Mouse (Mus musculus) heart, adult 2 months (tissue): ENCODE results near the gene Sympk. TPM values are rescaled to one million over a fixed set of nuclear protein-coding genes. Genes with fewer than 3 reads are reported as not detected.

Experiments used
- DNase-seq, 2 experiments: peaks; one replicate each; pipeline ENCODE4 v3.0.0; 2021
- H3K27ac ChIP-seq: fragments of 200-600 bp; 2 replicates; pipeline ENCODE4 v1.8.1; 2022
- H3K27me3 ChIP-seq: fragments of 200-500 bp; 2 replicates; pipeline ENCODE4 v1.6.1; 2012; ENCODE audit warnings: mild to moderate bottlenecking, low read length, inconsistent platforms, mixed read lengths; ENCODE audit not compliant: control insufficient read depth, insufficient read depth
- H3K36me3 ChIP-seq: fragments of 200-500 bp; 2 replicates; pipeline ENCODE4 v1.6.1; 2012; ENCODE audit warnings: low read length, inconsistent platforms; ENCODE audit not compliant: control insufficient read depth, insufficient read depth
- H3K4me1 ChIP-seq: fragments of 200-500 bp; 2 replicates; pipeline ENCODE4 v1.6.1; 2011; ENCODE audit warnings: low read length; ENCODE audit not compliant: control insufficient read depth, insufficient read depth
- H3K4me3 ChIP-seq: fragments of 200-600 bp; 2 replicates; pipeline ENCODE4 v1.8.1; 2022
- H3K79me2 ChIP-seq: fragments of 200-500 bp; replicated peaks from 2 replicates; pipeline ENCODE4 v1.6.1; 2012; ENCODE audit warnings: mild to moderate bottlenecking, inconsistent platforms, low read length, moderate library complexity, mixed read lengths; ENCODE audit not compliant: control insufficient read depth, insufficient read depth
- H3K9ac ChIP-seq: fragments of 200-500 bp; 2 replicates; pipeline ENCODE4 v1.6.1; 2012; ENCODE audit warnings: low read depth, mild to moderate bottlenecking, control low read depth, inconsistent platforms, low read length, mixed read lengths
- CTCF ChIP-seq: fragments of 200-600 bp; IDR thresholded peaks from 2 replicates; pipeline ENCODE4 v1.8.1; 2022; ENCODE audit warnings: antibody characterized with exemption, mild to moderate bottlenecking, moderate library complexity
- EP300 ChIP-seq: fragments of 200-500 bp; IDR thresholded peaks from 2 replicates; pipeline ENCODE4 v1.6.1; 2011; ENCODE audit warnings: low read depth, low read length, control low read depth; ENCODE audit not compliant: insufficient read depth
- POLR2A ChIP-seq: fragments of 200-500 bp; IDR thresholded peaks from 2 replicates; pipeline ENCODE4 v1.6.1; 2011; ENCODE audit warnings: mild to moderate bottlenecking, low read depth, low read length, control low read depth; ENCODE audit not compliant: insufficient read depth
- WGBS: fragments of 180-500 bp; shearing (Covaris S2); methylation state at CpG from one replicate; pipeline ENCODE4 v1.1.7; 2018; 5-methylcytosine and 5-hydroxymethylcytosine counted together
- intact Hi-C: fragments of 180-260 bp; cut with DNase I; formaldehyde crosslinking; loops from one replicate; pipeline ENCODE4 v1.15.1; 2025
- microRNA-seq, 2 experiments: library from miRNA; unstranded; fragments of <30 nt; microRNA quantifications; one replicate each; pipeline ENCODE4 v1.2.0; 2021
- polyA plus RNA-seq: library from polyadenylated mRNA; depleted of rRNA; stranded (reverse); fragments of >200 nt; gene quantifications from 2 replicates; pipeline ENCODE4 v1.2.3, GENCODE M21; 2012; rRNA removed
- total RNA-seq, 2 experiments: library from RNA; stranded (reverse); gene quantifications; 2 replicates each; pipeline ENCODE4 v1.2.3; 2021

The Sympk gene
- total and polyA plus RNA-seq, 3 experiments: 61.3 to 99.4 (median 93.2) TPM

GRCm38 (mm10) chr7:19098811-19099210 is 74.6 kb downstream of the Sympk start:
- WGBS: 85% methylated on average over 7 of the region's 7 CpGs
- no peak overlapping the region for H3K27ac ChIP-seq
- no peak overlapping the region for H3K9ac ChIP-seq
- H3K4me3 ChIP-seq: no peak overlapping the region
- DNase-seq: no peak
- no peak for TF ChIP-seq EP300
- TF ChIP-seq CTCF: no peak
- TF ChIP-seq POLR2A: 0 out of 2 replicates have a peak, but pooled peaks have one; percentile 18
- no peaks in the 10 kb centered on the region for H3K27me3 ChIP-seq
- no peaks in the 10 kb centered on the region for H3K36me3 ChIP-seq
- intact Hi-C loops: no loop called here
- peaks cover 4% of the 10 kb centered on the region for H3K4me1 ChIP-seq
- no peaks in the 10 kb centered on the region for H3K79me2 ChIP-seq

DNA sequence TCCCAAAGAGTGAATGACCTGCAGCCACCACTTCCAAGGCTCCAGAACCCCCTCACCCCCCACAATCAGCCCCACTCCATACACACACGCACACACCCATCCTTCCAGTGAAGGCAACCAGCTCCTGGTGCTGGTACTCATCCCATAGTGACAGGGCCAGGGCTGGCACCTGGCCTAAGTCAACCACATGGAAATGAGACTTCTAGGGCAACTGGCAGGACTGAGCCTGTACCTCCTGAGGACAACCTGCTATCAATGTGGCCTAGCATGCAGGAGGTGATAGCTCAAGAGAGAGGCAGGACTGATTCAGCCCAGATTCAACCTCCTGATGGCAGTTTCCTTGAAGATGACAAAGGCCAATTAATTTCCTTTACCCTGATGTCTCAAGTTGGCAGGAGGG is 76.1 kb downstream of the Sympk start:
- WGBS: 52% methylated on average over 1 of the region's 1 CpGs
- no peak overlapping the region for H3K4me3 ChIP-seq
- intact Hi-C loops: no loop called here
- H3K79me2 ChIP-seq: no peaks in the 10 kb centered on the region
- no peaks in the 10 kb centered on the region for H3K27me3 ChIP-seq
- TF ChIP-seq POLR2A (no peak), CTCF (no peak), EP300 (no peak)
- H3K9ac ChIP-seq: no peak overlapping the region
- no peaks in the 10 kb centered on the region for H3K36me3 ChIP-seq
- peaks cover 4% of the 10 kb centered on the region for H3K4me1 ChIP-seq
- H3K27ac ChIP-seq: no peak overlapping the region
- DNase-seq: no peak

GRCm38 (mm10) chr7:19103741-19104140 is 79.6 kb downstream of the Sympk start:
- TF ChIP-seq EP300 (no peak), CTCF (no peak), POLR2A (no peak)
- H3K4me1 ChIP-seq: peaks cover 1% of the 10 kb centered on the region; the same call in 1 of the 2 replicates
- no peaks in the 10 kb centered on the region for H3K79me2 ChIP-seq
- intact Hi-C loops: no loop called here
- no peak overlapping the region for H3K4me3 ChIP-seq
- no peak for DNase-seq
- H3K27ac ChIP-seq: no peak overlapping the region
- H3K36me3 ChIP-seq: no peaks in the 10 kb centered on the region
- no peaks in the 10 kb centered on the region for H3K27me3 ChIP-seq
- no peak overlapping the region for H3K9ac ChIP-seq

Small RNA genes lying within 50 kb of the gene (microRNA-seq; reads per million reads assigned to microRNA genes)
- gene Mir3100: 8.1 to 12.3 reads per million in 2 experiments

Other genes with a start within 250 kb of the Sympk start
- gene Psg19, start 225.9 kb upstream of the Sympk start, total RNA-seq: not detected
- not detected in 2 replicates for gene Psg19, start 225.9 kb upstream of the Sympk start, polyA plus RNA-seq
- not detected for gene Psg17, start 202.8 kb upstream of the Sympk start, total RNA-seq
- gene Psg17, start 202.8 kb upstream of the Sympk start, polyA plus RNA-seq: 0.04 and 0.06 TPM in 2 replicates
- gene Mill2, start 184.4 kb upstream of the Sympk start, total RNA-seq: 1 to 10 TPM; 7.2 to 8.0 TPM
- gene Mill2, start 184.4 kb upstream of the Sympk start, polyA plus RNA-seq: 5.2 and 9.1 TPM in 2 replicates
- gene Pglyrp1, start 153.0 kb upstream of the Sympk start, total RNA-seq: 1 to 10 TPM; 1.3 to 2.2 TPM
- 2.3 and 12.7 TPM in 2 replicates for gene Pglyrp1, start 153.0 kb upstream of the Sympk start, polyA plus RNA-seq
- gene Ccdc61, start 114.0 kb upstream of the Sympk start, total RNA-seq: 1 to 10 TPM; 6.6 to 9.6 TPM
- 11.3 and 12.5 TPM in 2 replicates for gene Ccdc61, start 114.0 kb upstream of the Sympk start, polyA plus RNA-seq
- gene Nova2, start 98.5 kb upstream of the Sympk start, total RNA-seq: 1 to 10 TPM; 4.3 to 5.1 TPM
- 1.5 and 1.7 TPM in 2 replicates for gene Nova2, start 98.5 kb upstream of the Sympk start, polyA plus RNA-seq
- not detected for gene Nanos2, start 37.0 kb upstream of the Sympk start, total RNA-seq
- 0.08 TPM in 1 of 2 replicates, not detected in the other for gene Nanos2, start 37.0 kb upstream of the Sympk start, polyA plus RNA-seq
- gene Mypop, start 33.1 kb upstream of the Sympk start, total RNA-seq: 1 to 10 TPM; 3.5 to 3.9 TPM
- 3.4 and 4.0 TPM in 2 replicates for gene Mypop, start 33.1 kb upstream of the Sympk start, polyA plus RNA-seq
- 10 to 100 TPM; 22.5 to 24.5 TPM for gene Irf2bp1, start 20.3 kb upstream of the Sympk start, total RNA-seq
- 12.7 and 15.1 TPM in 2 replicates for gene Irf2bp1, start 20.3 kb upstream of the Sympk start, polyA plus RNA-seq
- not detected for gene Foxa3, start 839 bp upstream of the Sympk start, total RNA-seq
- 0.06 TPM in 1 of 2 replicates, not detected in the other for gene Foxa3, start 839 bp upstream of the Sympk start, polyA plus RNA-seq
- gene Rsph6a, start 30.3 kb downstream of the Sympk start, total RNA-seq: not detected
- gene Rsph6a, start 30.3 kb downstream of the Sympk start, polyA plus RNA-seq: 0.06 TPM in 1 of 2 replicates, not detected in the other
- gene Dmwd, start 51.9 kb downstream of the Sympk start, total RNA-seq: 10 to 100 TPM; 47.8 to 54.9 TPM
- 70.9 and 79.4 TPM in 2 replicates for gene Dmwd, start 51.9 kb downstream of the Sympk start, polyA plus RNA-seq
- 100 to 1,000 TPM; 482 to 516 TPM for gene Dmpk, start 59.5 kb downstream of the Sympk start, total RNA-seq
- gene Dmpk, start 59.5 kb downstream of the Sympk start, polyA plus RNA-seq: 1,225 and 1,460 TPM in 2 replicates
- 1 to 10 TPM; 7.1 to 8.2 TPM for gene Six5, start 70.2 kb downstream of the Sympk start, total RNA-seq
- gene Six5, start 70.2 kb downstream of the Sympk start, polyA plus RNA-seq: 26.0 and 29.8 TPM in 2 replicates
- gene Gm4969, start 94.0 kb downstream of the Sympk start, total RNA-seq: not detected
- gene Gm4969, start 94.0 kb downstream of the Sympk start, polyA plus RNA-seq: 0.09 TPM in 1 of 2 replicates, not detected in the other
- 1 to 10 TPM; 4.5 to 5.2 TPM for gene Fbxo46, start 95.5 kb downstream of the Sympk start, total RNA-seq
- gene Fbxo46, start 95.5 kb downstream of the Sympk start, polyA plus RNA-seq: 3.3 and 5.4 TPM in 2 replicates
- 1 to 10 TPM; 3.8 to 4.6 TPM for gene Qpctl, start 124.9 kb downstream of the Sympk start, total RNA-seq
- gene Qpctl, start 124.9 kb downstream of the Sympk start, polyA plus RNA-seq: 5.3 and 6.3 TPM in 2 replicates
- gene Snrpd2, start 125.3 kb downstream of the Sympk start, total RNA-seq: 10 to 100 TPM; 58.7 to 68.7 TPM
- gene Snrpd2, start 125.3 kb downstream of the Sympk start, polyA plus RNA-seq: 28.6 and 34.7 TPM in 2 replicates
- under 1 TPM in 1 of 2 experiments, not detected in 1; 0.16 TPM for gene Gipr, start 141.8 kb downstream of the Sympk start, total RNA-seq
- gene Gipr, start 141.8 kb downstream of the Sympk start, polyA plus RNA-seq: 2.5 and 3.0 TPM in 2 replicates
- 10 to 100 TPM; 35.6 to 38.7 TPM for gene Eml2, start 152.0 kb downstream of the Sympk start, total RNA-seq
- gene Eml2, start 152.0 kb downstream of the Sympk start, polyA plus RNA-seq: 37.3 and 38.8 TPM in 2 replicates
- gene Gpr4, start 188.2 kb downstream of the Sympk start, total RNA-seq: 1 to 10 TPM; 6.8 to 7.2 TPM
- gene Gpr4, start 188.2 kb downstream of the Sympk start, polyA plus RNA-seq: 17.1 and 22.0 TPM in 2 replicates
- gene Opa3, start 204.0 kb downstream of the Sympk start, total RNA-seq: 10 to 100 TPM; 59.9 to 66.0 TPM
- gene Opa3, start 204.0 kb downstream of the Sympk start, polyA plus RNA-seq: 64.6 and 91.3 TPM in 2 replicates
- 10 to 100 TPM; 25.1 to 30.8 TPM for gene Vasp, start 247.4 kb downstream of the Sympk start, total RNA-seq
- gene Vasp, start 247.4 kb downstream of the Sympk start, polyA plus RNA-seq: 43.3 and 51.5 TPM in 2 replicates